Mouse (Mus musculus) hindbrain, embryonic 14.5 days (tissue): ENCODE data around the gene Med13l. TPM values are rescaled to one million over a fixed set of nuclear protein-coding genes. Genes with fewer than 3 reads are reported as not detected.
A peak's percentile ranks its signal among the peaks of the same experiment; 100 is the strongest.

Source experiments
- ATAC-seq: fragments of 200-750 bp; cut with Nextera tagmentation; 2 replicates; pipeline ENCODE4 v1.8.0; 2017; ENCODE audit warnings: moderate number of reproducible peaks, mild to moderate bottlenecking, moderate TSS enrichment, moderate library complexity; ENCODE audit not compliant: low FRiP score
- DNase-seq: peaks from one replicate; pipeline ENCODE4 v3.0.0-alpha.2; 2015; ENCODE audit warnings: low spot score
- H3K27ac ChIP-seq: fragments of 300-500 bp; sonication (generic); 2 replicates; pipeline ENCODE4 v1.5.1; 2014; ENCODE audit warnings: mild to moderate bottlenecking, moderate library complexity
- H3K27me3 ChIP-seq: fragments of 300-500 bp; sonication (generic); 2 replicates; pipeline ENCODE4 v1.6.1; 2014; ENCODE audit warnings: mild to moderate bottlenecking, low read length, mixed read lengths; ENCODE audit not compliant: control insufficient read depth, insufficient read depth
- H3K36me3 ChIP-seq: fragments of 300-500 bp; sonication (generic); replicated peaks from 2 replicates; pipeline ENCODE4 v1.6.1; 2014; ENCODE audit not compliant: control insufficient read depth, insufficient read depth
- H3K4me1 ChIP-seq: fragments of 300-500 bp; sonication (generic); replicated peaks from 2 replicates; pipeline ENCODE4 v1.6.1; 2014; ENCODE audit warnings: antibody characterized with exemption, low read length, mixed read lengths; ENCODE audit not compliant: control insufficient read depth, insufficient read depth
- H3K4me2 ChIP-seq: fragments of 300-500 bp; sonication (generic); replicated peaks from 2 replicates; pipeline ENCODE4 v1.6.1; 2014; ENCODE audit warnings: mild to moderate bottlenecking, moderate library complexity
- H3K4me3 ChIP-seq: fragments of 300-500 bp; sonication (generic); replicated peaks from 2 replicates; pipeline ENCODE4 v1.5.1; 2014; ENCODE audit warnings: mild to moderate bottlenecking, low read length
- H3K9ac ChIP-seq: fragments of 300-500 bp; sonication (generic); 2 replicates; pipeline ENCODE4 v1.6.1; 2014
- H3K9me3 ChIP-seq: fragments of 300-500 bp; sonication (generic); 2 replicates; pipeline ENCODE4 v1.6.1; 2016; ENCODE audit warnings: low read length; ENCODE audit not compliant: control insufficient read depth
- WGBS: fragments of 180-500 bp; shearing (Covaris S2); extraction: QIAGEN DNeasy Blood & Tissue Kit; methylation state at CpG from one replicate; pipeline ENCODE4 v1.1.7; 2014; 5-methylcytosine and 5-hydroxymethylcytosine counted together
- polyA plus RNA-seq: library from polyadenylated mRNA; unstranded; fragments of >200 nt; fragmentation: Nextera tagmentation; extraction: Ambion mirVana; gene quantifications from 2 replicates; pipeline ENCODE4 v1.2.1, GENCODE M21; 2014

Med13l gene
- polyA plus RNA-seq, 1 experiment from 2014 or later = 18.0 TPM

DNA sequence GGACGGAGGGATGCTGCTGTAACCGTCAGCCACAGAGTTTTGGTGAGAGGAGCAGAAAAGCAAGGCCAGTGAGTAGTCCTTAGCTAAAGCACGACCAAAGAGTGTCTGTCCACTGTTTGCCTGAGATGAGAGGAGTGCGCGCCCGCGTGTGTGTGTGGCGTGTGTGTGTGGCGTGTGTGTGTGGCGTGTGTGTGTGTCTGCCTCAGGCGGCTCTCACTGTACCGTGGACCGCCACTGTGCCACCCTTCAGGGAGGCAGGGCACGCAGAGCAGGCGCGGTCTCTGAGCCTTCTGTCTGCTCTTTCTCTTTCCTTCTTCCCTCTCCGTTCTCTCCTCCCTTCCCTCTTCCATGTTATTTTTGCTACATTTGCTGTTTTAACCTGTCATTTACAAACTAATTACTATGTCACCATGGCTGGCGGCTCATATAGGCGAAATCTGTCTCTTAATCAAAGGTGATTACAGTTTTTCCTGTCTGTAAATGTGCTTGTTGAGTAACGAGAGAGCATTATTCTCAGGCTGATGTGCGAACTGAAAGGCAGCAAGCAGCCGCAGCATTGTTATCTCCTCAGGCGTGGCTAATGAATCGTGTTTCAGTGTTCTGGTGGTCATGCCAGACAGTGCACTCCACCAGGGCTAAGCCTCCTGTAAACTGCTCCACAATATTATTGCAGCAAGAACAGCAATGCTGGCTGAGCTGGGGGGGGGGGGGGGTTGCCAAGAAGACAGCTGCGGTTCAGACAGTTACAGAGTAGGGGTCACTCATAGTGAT, 106.1 kb downstream of the Med13l start:
- DNase-seq = peak; percentile 70
- H3K4me3 ChIP-seq = 0 out of 2 replicates have a peak overlapping the region, but pooled peaks have one; percentile 2
- peak overlapping the region; percentile 51 for H3K9ac ChIP-seq
- peak overlapping the region; percentile 48 for H3K4me2 ChIP-seq
- no peaks in the 10 kb centered on the region for H3K36me3 ChIP-seq
- peak; percentile 70; the same call in 1 of the 2 replicates for ATAC-seq
- peak overlapping the region; percentile 77 for H3K27ac ChIP-seq
- no peaks in the 10 kb centered on the region for H3K27me3 ChIP-seq
- 16% methylated on average over 25 of the region's 25 CpGs for WGBS
- peaks cover 49% of the 10 kb centered on the region for H3K4me1 ChIP-seq
- no peaks in the 10 kb centered on the region for H3K9me3 ChIP-seq

DNA sequence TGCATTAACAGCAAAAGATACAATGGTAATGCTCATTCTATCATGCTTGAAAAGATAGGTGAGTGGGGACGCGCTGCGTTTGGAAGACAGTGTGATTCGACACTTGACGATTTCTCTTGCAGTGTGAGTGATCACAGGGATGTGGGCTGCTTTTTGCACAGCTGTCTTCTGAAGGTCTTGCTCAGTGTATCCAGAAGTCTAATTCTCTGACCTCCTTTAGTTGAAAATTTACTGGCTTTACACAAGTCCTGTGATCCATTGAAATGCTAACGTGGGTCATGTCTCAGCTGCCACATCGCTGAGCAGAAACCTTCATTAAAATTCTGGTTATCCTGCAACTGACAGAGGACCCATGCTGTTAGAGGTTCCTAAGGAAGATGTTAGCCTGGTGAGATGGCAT, 107.4 kb downstream of the Med13l start:
- Histone ChIP-seq H3K4me1 (peaks cover 56% of the 10 kb centered on the region), H3K27ac (no peak overlapping the region), H3K36me3 (no peaks in the 10 kb centered on the region), H3K27me3 (no peaks in the 10 kb centered on the region), H3K4me2 (no peak overlapping the region), H3K9ac (no peak overlapping the region), H3K9me3 (no peaks in the 10 kb centered on the region), H3K4me3 (no peak overlapping the region)
- no peak for DNase-seq
- 10% methylated on average over 7 of the region's 7 CpGs for WGBS
- ATAC-seq = no peak

DNA sequence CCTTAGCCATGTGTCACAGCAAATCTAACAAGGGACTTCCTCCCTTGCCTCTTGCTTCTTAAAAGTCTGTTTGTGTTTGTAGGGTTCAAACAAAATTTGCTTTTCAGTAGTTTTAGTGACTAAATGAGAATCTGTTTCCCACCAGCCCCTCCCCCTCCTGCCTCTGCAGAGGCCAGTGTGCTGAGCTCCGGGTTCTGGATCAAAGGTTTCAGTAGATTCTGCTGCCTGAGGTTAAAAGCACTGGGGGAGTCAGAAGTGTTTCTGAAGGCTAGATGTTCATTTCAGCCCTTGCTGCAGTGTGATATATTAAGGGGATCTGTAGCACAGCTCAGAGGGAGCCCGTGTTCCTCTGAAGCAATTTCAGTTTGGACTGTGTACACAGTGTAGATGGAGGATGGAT, 108.5 kb downstream of the Med13l start:
- Histone ChIP-seq H3K36me3 (no peaks in the 10 kb centered on the region), H3K4me1 (peaks cover 65% of the 10 kb centered on the region), H3K4me2 (no peak overlapping the region), H3K27me3 (no peaks in the 10 kb centered on the region), H3K4me3 (no peak overlapping the region), H3K9ac (peak overlapping the region; percentile 21; the same call in 1 of the 2 replicates), H3K9me3 (no peaks in the 10 kb centered on the region), H3K27ac (no peak overlapping the region)
- DNase-seq (no peak), ATAC-seq (no peak)
- WGBS = 23% methylated on average over 2 of the region's 2 CpGs

DNA sequence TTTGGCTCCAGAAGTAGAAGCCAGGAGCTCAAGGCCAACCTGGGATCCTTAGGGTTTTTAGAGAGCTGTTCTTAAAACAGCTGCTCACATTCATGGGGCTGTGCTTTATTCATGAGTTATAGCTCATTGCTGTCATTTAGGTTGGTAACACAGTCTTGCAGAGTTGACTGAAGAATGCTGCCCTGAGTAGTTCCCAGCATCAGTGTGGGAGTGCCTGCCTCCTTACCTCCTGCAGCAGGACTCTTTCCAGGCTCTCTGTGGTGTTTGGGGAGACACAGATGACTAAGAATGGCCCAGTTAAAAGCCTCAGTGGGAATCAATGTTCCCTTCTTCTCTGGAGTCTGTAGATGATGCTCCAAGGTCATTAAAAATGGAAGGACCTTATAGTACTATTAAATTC, 111.6 kb downstream of the Med13l start:
- ATAC-seq (no peak), DNase-seq (no peak)
- no peak overlapping the region for H3K4me2 ChIP-seq
- H3K9me3 ChIP-seq = no peaks in the 10 kb centered on the region
- no peaks in the 10 kb centered on the region for H3K36me3 ChIP-seq
- H3K4me1 ChIP-seq = peaks cover 58% of the 10 kb centered on the region
- no peak overlapping the region for H3K9ac ChIP-seq
- no peak overlapping the region for H3K27ac ChIP-seq
- no peaks in the 10 kb centered on the region for H3K27me3 ChIP-seq
- no peak overlapping the region for H3K4me3 ChIP-seq

DNA sequence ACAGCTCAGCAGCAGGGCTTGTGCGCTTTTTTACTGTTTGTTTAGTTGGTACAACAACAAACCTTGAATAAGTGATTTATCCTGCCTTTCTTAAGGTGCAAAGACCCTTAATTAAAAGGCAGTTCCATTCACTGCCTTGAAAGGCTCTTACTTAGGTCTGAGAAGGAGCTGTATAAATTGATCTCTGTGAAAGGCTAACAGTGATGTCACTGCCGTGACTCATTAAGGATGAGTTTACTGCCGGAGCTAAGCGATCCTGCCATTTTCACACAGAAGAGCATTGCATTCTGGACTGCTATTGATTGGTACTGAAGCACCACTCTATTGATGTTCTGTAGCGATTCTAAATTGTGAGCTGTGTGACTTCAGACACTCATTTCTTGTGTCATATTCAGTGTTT, 113.4 kb downstream of the Med13l start:
- 0 out of 2 replicates have a peak overlapping the region, but pooled peaks have one; percentile 13 for H3K9ac ChIP-seq
- H3K27me3 ChIP-seq = no peaks in the 10 kb centered on the region
- no peak overlapping the region for H3K4me3 ChIP-seq
- H3K9me3 ChIP-seq = no peaks in the 10 kb centered on the region
- no peaks in the 10 kb centered on the region for H3K36me3 ChIP-seq
- DNase-seq (no peak), ATAC-seq (no peak)
- H3K4me1 ChIP-seq = peaks cover 40% of the 10 kb centered on the region
- no peak overlapping the region for H3K4me2 ChIP-seq
- 23% methylated on average over 5 of the region's 5 CpGs for WGBS
- H3K27ac ChIP-seq = peak overlapping the region; percentile 48; the same call in 1 of the 2 replicates

DNA sequence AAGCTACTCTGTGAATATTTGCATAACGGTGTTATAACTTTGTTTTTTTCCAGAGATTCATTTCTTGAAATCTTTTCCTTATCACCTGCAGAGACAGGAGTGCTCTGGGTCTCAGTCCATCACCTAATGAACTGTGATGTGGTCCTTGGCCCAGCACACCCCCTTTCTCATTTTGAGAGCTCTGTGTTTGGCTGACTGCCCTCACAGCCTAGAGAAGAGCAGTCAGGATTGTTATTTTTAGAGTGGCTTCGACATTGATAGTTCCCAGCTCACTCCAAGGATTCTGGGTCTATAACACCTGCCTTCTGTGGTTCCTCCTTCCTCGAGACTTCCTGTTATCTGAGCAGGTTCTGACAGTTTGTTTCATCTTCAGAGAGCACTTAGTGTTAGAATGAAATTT, 113.8 kb downstream of the Med13l start:
- no peak for ATAC-seq
- H3K4me1 ChIP-seq = peaks cover 35% of the 10 kb centered on the region
- no peak overlapping the region for H3K27ac ChIP-seq
- no peaks in the 10 kb centered on the region for H3K9me3 ChIP-seq
- H3K27me3 ChIP-seq = no peaks in the 10 kb centered on the region
- 59% methylated on average over 3 of the region's 3 CpGs for WGBS
- no peaks in the 10 kb centered on the region for H3K36me3 ChIP-seq
- H3K4me3 ChIP-seq = no peak overlapping the region
- no peak for DNase-seq
- H3K9ac ChIP-seq = no peak overlapping the region
- H3K4me2 ChIP-seq = no peak overlapping the region

DNA sequence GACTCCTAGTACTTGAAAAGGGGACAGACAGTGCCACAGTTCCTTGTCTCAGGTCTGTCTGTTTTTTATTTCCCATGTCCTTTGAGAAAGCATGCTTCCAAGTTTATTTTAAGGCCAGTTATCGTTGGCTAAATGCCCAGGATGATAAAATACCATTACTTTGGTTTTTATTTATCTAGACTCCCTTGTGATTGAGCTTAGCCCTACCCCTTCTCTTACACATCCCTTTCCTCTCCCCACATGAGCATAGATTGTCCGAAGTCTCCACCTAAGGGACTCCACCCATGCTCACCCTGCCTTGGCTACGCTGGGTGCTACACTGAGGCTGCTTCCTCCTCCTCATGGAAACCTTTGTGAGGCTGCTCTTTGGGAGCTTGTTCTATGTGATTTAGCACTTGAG, 115.2 kb downstream of the Med13l start:
- Histone ChIP-seq H3K9me3 (no peaks in the 10 kb centered on the region), H3K27me3 (no peaks in the 10 kb centered on the region), H3K4me3 (no peak overlapping the region), H3K4me1 (peaks cover 33% of the 10 kb centered on the region), H3K27ac (no peak overlapping the region), H3K9ac (no peak overlapping the region), H3K4me2 (no peak overlapping the region), H3K36me3 (no peaks in the 10 kb centered on the region)
- DNase-seq = no peak
- WGBS = 79% methylated on average over 3 of the region's 3 CpGs
- no peak for ATAC-seq

DNA sequence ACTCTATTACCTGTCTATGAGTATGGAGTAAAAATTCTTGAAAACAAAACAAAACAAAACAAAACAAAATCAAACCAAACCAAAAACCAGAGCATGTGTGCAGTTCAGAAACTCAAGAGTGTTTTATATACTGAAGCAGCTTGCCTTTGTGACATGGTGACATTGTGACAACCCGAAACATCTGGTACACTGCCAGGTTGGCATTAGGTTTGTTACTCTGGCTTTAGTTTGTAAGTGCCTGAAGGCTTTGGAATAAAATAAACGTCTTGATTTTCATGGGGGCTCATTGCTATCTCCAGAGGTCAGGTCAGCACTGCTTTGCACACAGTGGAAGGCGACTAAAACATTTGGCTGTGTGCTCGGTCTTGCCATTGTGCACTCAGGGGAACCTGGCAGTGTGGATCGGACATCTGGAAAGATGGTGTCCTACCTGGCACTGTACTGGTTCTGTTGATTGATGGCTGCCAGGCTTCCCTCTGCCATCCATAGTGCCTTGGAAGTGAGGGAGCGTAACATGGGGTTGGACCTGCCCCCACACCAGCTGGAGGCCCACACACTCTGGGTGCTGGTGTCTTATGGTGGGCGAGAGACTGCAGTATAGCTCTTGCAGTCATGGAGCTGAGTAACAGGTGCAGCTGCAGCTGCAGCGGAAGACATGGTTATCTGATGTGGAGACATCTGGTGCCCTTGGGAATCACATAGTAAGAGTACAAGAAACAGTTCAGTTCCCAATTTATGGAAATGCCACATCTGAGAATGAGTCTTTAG, 115.9 kb downstream of the Med13l start:
- Histone ChIP-seq H3K36me3 (no peaks in the 10 kb centered on the region), H3K9ac (no peak overlapping the region), H3K27me3 (no peaks in the 10 kb centered on the region), H3K27ac (no peak overlapping the region), H3K4me3 (no peak overlapping the region), H3K9me3 (no peaks in the 10 kb centered on the region), H3K4me1 (peaks cover 26% of the 10 kb centered on the region), H3K4me2 (no peak overlapping the region)
- 78% methylated on average over 8 of the region's 8 CpGs for WGBS
- ATAC-seq (no peak), DNase-seq (no peak)

DNA sequence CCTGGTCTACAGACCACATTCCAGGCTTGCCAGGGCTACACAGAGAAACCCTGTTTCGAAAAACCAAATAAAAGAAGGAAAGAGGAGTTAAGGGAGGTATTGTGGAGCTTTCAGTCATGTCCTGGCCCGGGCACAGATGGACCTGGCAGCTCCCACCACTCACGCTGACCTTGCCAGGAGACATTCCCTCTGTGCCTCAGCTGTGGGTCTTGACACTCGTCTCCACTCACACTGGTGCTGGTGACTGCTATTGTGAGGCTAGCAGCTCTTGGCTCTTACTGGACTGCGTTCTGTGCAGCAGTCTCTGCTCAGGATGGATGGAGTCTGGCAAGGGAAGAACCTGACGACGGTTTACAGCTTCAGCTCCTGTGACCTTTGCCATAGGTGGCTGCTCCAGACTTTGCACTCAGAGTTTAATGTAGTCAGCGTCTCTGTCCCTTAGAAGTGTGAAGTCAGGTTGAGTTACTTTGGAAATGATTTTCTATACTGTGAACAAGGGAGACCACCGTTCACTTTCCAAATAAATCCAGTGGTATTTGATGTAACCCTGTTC, 118.9 kb downstream of the Med13l start:
- 71% methylated on average over 9 of the region's 9 CpGs for WGBS
- H3K4me3 ChIP-seq = no peak overlapping the region
- H3K9me3 ChIP-seq = no peaks in the 10 kb centered on the region
- DNase-seq = no peak
- no peak; the same call in 1 of the 2 replicates for ATAC-seq
- no peak overlapping the region for H3K9ac ChIP-seq
- no peaks in the 10 kb centered on the region for H3K27me3 ChIP-seq
- peaks cover 11% of the 10 kb centered on the region; the same call in 1 of the 2 replicates for H3K36me3 ChIP-seq
- H3K4me1 ChIP-seq = peaks cover 6% of the 10 kb centered on the region
- no peak overlapping the region for H3K4me2 ChIP-seq
- H3K27ac ChIP-seq = no peak overlapping the region
